Mouse (Mus musculus): ENCODE data around the gene Mnt. TPM values are rescaled to one million over a fixed set of nuclear protein-coding genes. Genes with fewer than 3 reads are reported as not detected.

Mnt gene
- polyA plus RNA-seq, 1 experiment from 2014 or later = 1.5 TPM

DNA sequence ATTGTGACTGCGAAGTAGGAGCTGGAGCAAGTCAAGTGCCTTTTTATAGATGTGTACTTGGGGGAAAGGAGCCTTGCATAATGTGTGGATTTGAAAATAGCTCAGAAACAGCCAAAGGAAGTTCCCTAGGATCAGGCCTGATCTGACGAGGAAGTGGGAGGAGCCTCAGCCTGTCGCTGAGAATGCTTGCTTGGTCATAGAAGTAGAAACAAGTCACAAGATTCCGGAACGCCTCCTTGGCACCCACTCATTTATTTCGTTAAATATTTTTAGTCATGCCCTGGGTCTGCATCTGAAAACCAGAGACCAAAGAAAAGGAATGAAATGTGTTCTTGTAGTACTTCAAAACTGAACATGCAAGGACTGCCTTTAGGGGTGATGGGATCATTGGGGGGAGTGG is 8.3 kb downstream of the Mnt start:
- Histone ChIP-seq H3K9ac (peak overlapping the region; percentile 83), H3K4me3 (replicated peaks) (peak overlapping the region; percentile 63), H3K27me3 (no peaks in the 10 kb centered on the region), H3K4me1 (replicated peaks) (peaks cover 66% of the 10 kb centered on the region), H3K36me3 (peaks cover 26% of the 10 kb centered on the region), H3K9me3 (replicated peaks) (no peaks in the 10 kb centered on the region), H3K27ac (peak overlapping the region; percentile 99), H3K4me2 (peak overlapping the region; percentile 95)
- peak; percentile 28; the same call in 1 of the 2 replicates for ATAC-seq (ENCODE audit: low read depth)
- peak; percentile 66 for DNase-seq
- WGBS (ENCODE audit: insufficient replicate concordance) = 11% methylated on average over 6 of the region's 6 CpGs

- peak overlapping the region; percentile 95; the same call in 1 of the 2 replicates for H3K4me2 ChIP-seq
- H3K9ac ChIP-seq = 0 out of 2 replicates have a peak overlapping the region, but pooled peaks have one; percentile 69
- H3K27ac ChIP-seq = peak overlapping the region; percentile 99
- ATAC-seq (ENCODE audit: low read depth) = no peak
- H3K4me3 ChIP-seq (replicated peaks) = no peak overlapping the region
- DNase-seq = no peak
- H3K4me1 ChIP-seq (replicated peaks) = peaks cover 55% of the 10 kb centered on the region
- H3K9me3 ChIP-seq (replicated peaks) = no peaks in the 10 kb centered on the region
- WGBS (ENCODE audit: insufficient replicate concordance) = 88% methylated on average over 19 of the region's 19 CpGs
- peaks cover 37% of the 10 kb centered on the region for H3K36me3 ChIP-seq
- H3K27me3 ChIP-seq = no peaks in the 10 kb centered on the region
These were observed 9.4 kb downstream of the Mnt start for GRCm38 (mm10) chr11:74839860-74840715.

DNA sequence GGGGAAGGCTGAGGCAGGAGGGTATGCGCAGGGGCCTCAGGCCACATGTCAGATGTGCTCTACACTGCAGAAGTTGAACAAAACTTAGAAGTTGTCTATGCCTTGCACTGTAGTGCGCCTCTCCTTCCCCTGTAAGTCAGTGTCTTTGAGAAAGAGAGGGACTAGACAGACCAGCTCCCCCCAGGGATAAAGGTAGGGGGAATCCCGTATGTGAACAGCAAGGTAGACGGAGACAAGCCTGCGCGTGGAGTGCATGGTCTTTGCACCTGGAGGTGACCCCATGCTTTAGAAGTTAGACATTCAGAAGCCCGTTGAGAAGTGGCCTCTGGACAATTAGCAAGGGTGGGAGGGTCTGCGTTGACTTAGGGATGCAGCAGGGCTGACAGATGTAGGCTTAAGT is 10.0 kb downstream of the Mnt start:
- Histone ChIP-seq H3K27ac (no peak overlapping the region), H3K9ac (no peak overlapping the region), H3K4me2 (no peak overlapping the region), H3K4me1 (replicated peaks) (peaks cover 48% of the 10 kb centered on the region), H3K4me3 (replicated peaks) (no peak overlapping the region), H3K27me3 (no peaks in the 10 kb centered on the region), H3K36me3 (peaks cover 42% of the 10 kb centered on the region), H3K9me3 (replicated peaks) (peaks cover 2% of the 10 kb centered on the region)
- 89% methylated on average over 8 of the region's 8 CpGs for WGBS (ENCODE audit: insufficient replicate concordance)
- DNase-seq (no peak), ATAC-seq (ENCODE audit: low read depth) (no peak)

GRCm38 (mm10) chr11:74841366-74841765 is 10.6 kb downstream of the Mnt start:
- H3K27ac ChIP-seq = no peak overlapping the region

DNA sequence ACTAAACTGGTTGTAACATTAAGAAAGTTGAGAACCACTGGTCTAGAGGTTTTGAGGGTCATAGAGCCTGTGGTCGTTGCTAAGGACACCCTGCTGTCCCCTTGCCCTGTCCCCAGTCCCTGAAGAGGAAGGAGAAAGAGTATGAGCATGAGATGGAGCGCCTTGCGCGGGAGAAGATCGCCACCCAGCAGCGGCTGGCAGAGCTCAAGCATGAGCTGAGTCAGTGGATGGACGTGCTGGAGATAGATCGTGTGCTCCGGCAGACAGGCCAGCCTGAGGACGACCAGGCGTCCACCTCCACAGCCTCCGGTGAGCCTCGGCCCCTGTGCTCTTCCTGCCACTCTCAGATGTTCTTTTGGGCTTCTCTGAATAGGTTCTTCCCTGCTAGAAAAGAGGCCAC is 11.3 kb downstream of the Mnt start:
- 75% methylated on average over 13 of the region's 13 CpGs for WGBS (ENCODE audit: insufficient replicate concordance)
- Histone ChIP-seq H3K36me3 (peaks cover 42% of the 10 kb centered on the region), H3K4me3 (replicated peaks) (no peak overlapping the region), H3K4me2 (no peak overlapping the region), H3K4me1 (replicated peaks) (peaks cover 35% of the 10 kb centered on the region), H3K9me3 (replicated peaks) (peaks cover 4% of the 10 kb centered on the region), H3K27ac (no peak overlapping the region), H3K9ac (no peak overlapping the region), H3K27me3 (no peaks in the 10 kb centered on the region)
- ATAC-seq (ENCODE audit: low read depth) = no peak
- no peak for DNase-seq

More at GRCm38 (mm10) chr11:74841366-74841765, 10.6 kb downstream of the Mnt start:
- Histone ChIP-seq H3K4me3 (replicated peaks) (no peak overlapping the region), H3K36me3 (peaks cover 42% of the 10 kb centered on the region), H3K9ac (no peak overlapping the region), H3K9me3 (replicated peaks) (peaks cover 4% of the 10 kb centered on the region), H3K4me1 (replicated peaks) (peaks cover 42% of the 10 kb centered on the region), H3K4me2 (no peak overlapping the region), H3K27me3 (no peaks in the 10 kb centered on the region)
- ATAC-seq (ENCODE audit: low read depth) = no peak
- WGBS (ENCODE audit: insufficient replicate concordance) = 85% methylated on average over 9 of the region's 9 CpGs
- DNase-seq = no peak

GRCm38 (mm10) chr11:74842656-74843434 is 12.1 kb downstream of the Mnt start:
- no peak for DNase-seq
- Histone ChIP-seq H3K9me3 (replicated peaks) (peaks cover 4% of the 10 kb centered on the region), H3K4me1 (replicated peaks) (peaks cover 30% of the 10 kb centered on the region), H3K27ac (no peak overlapping the region; the same call in 1 of the 2 replicates), H3K9ac (no peak overlapping the region), H3K4me3 (replicated peaks) (no peak overlapping the region), H3K4me2 (no peak overlapping the region), H3K27me3 (no peaks in the 10 kb centered on the region), H3K36me3 (peaks cover 42% of the 10 kb centered on the region)
- no peak for ATAC-seq (ENCODE audit: low read depth)
- WGBS (ENCODE audit: insufficient replicate concordance) = 87% methylated on average over 22 of the region's 22 CpGs

- H3K36me3 ChIP-seq = peaks cover 42% of the 10 kb centered on the region
- no peak overlapping the region for H3K9ac ChIP-seq
- H3K4me2 ChIP-seq = no peak overlapping the region
- 80% methylated on average over 2 of the region's 2 CpGs for WGBS (ENCODE audit: insufficient replicate concordance)
- H3K9me3 ChIP-seq (replicated peaks) = peaks cover 4% of the 10 kb centered on the region
- H3K4me1 ChIP-seq (replicated peaks) = peaks cover 35% of the 10 kb centered on the region
- H3K27ac ChIP-seq = no peak overlapping the region; the same call in 1 of the 2 replicates
- DNase-seq (no peak), ATAC-seq (ENCODE audit: low read depth) (no peak)
- no peak overlapping the region for H3K4me3 ChIP-seq (replicated peaks)
- no peaks in the 10 kb centered on the region for H3K27me3 ChIP-seq
These were observed 12.7 kb downstream of the Mnt start for GRCm38 (mm10) chr11:74843435-74843714.

- Histone ChIP-seq H3K27ac (no peak overlapping the region), H3K27me3 (no peaks in the 10 kb centered on the region), H3K9me3 (replicated peaks) (peaks cover 4% of the 10 kb centered on the region), H3K4me3 (replicated peaks) (no peak overlapping the region), H3K4me1 (replicated peaks) (peaks cover 38% of the 10 kb centered on the region), H3K4me2 (no peak overlapping the region), H3K9ac (no peak overlapping the region), H3K36me3 (peaks cover 42% of the 10 kb centered on the region)
- ATAC-seq (ENCODE audit: low read depth) (no peak), DNase-seq (no peak)
- WGBS (ENCODE audit: insufficient replicate concordance) = 63% methylated on average over 5 of the region's 5 CpGs
These were observed 13.0 kb downstream of the Mnt start for GRCm38 (mm10) chr11:74843761-74844160.

- ATAC-seq (ENCODE audit: low read depth) = no peak
- peaks cover 30% of the 10 kb centered on the region for H3K4me1 ChIP-seq (replicated peaks)
- peaks cover 4% of the 10 kb centered on the region for H3K9me3 ChIP-seq (replicated peaks)
- no peak overlapping the region for H3K9ac ChIP-seq
- H3K4me2 ChIP-seq = no peak overlapping the region
- 55% methylated on average over 3 of the region's 3 CpGs for WGBS (ENCODE audit: insufficient replicate concordance)
- no peak overlapping the region for H3K4me3 ChIP-seq (replicated peaks)
- H3K36me3 ChIP-seq = peaks cover 39% of the 10 kb centered on the region
- H3K27me3 ChIP-seq = no peaks in the 10 kb centered on the region
- no peak for DNase-seq
- no peak overlapping the region for H3K27ac ChIP-seq
These were observed 15.1 kb downstream of the Mnt start for GRCm38 (mm10) chr11:74845784-74846183.

- ATAC-seq (ENCODE audit: low read depth) (peak; percentile 90), DNase-seq (peak; percentile 73)
- peaks cover 25% of the 10 kb centered on the region for H3K4me1 ChIP-seq (replicated peaks)
- peaks cover 4% of the 10 kb centered on the region for H3K9me3 ChIP-seq (replicated peaks)
- 3% methylated on average over 13 of the region's 13 CpGs for WGBS (ENCODE audit: insufficient replicate concordance)
- H3K27me3 ChIP-seq = no peaks in the 10 kb centered on the region
- H3K27ac ChIP-seq = peak overlapping the region; percentile 66
- H3K4me2 ChIP-seq = peak overlapping the region; percentile 60
- peaks cover 24% of the 10 kb centered on the region for H3K36me3 ChIP-seq
- peak overlapping the region; percentile 54 for H3K9ac ChIP-seq
- peak overlapping the region; percentile 41 for H3K4me3 ChIP-seq (replicated peaks)
These were observed 17.3 kb downstream of the Mnt start for GRCm38 (mm10) chr11:74847919-74848521.

- Histone ChIP-seq H3K4me2 (no peak overlapping the region), H3K4me3 (replicated peaks) (no peak overlapping the region), H3K9me3 (replicated peaks) (no peaks in the 10 kb centered on the region), H3K9ac (no peak overlapping the region), H3K4me1 (replicated peaks) (peaks cover 16% of the 10 kb centered on the region), H3K27me3 (no peaks in the 10 kb centered on the region), H3K27ac (no peak overlapping the region; the same call in 1 of the 2 replicates), H3K36me3 (no peaks in the 10 kb centered on the region; the same call in 1 of the 2 replicates)
- no peak for ATAC-seq (ENCODE audit: low read depth)
- DNase-seq = no peak
- WGBS (ENCODE audit: insufficient replicate concordance) = 78% methylated on average over 14 of the region's 14 CpGs
These were observed 20.4 kb downstream of the Mnt start for GRCm38 (mm10) chr11:74850998-74851661.
